Mouse (Mus musculus) cerebellum, adult 18-20 months (tissue): ENCODE results near the gene Add2.

Experiments
- DNase-seq, 2 experiments: peaks; one replicate each; pipeline ENCODE4 v3.0.0; 2021

The Add2 gene

DNA sequence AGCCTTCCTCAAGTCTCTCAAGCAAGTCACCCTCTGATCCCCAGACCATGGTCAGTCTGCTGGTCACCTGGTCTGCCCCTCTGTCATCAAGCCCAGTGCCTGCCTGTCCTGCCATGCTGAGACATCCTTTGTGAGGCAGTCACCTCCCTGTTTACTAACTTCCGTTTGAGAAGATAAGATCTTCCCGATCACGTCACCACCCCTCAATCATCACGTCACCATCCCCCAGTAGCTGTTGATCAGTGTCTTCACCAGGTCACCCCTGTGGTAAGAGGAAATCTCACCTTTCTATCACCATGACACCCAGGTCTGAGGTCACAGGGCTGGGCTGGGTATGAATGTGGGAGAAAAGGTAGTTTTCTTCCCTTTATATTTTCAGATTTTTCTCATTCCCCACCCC lies 120.0 kb downstream of the Add2 start:
- DNase-seq: no peak

DNA sequence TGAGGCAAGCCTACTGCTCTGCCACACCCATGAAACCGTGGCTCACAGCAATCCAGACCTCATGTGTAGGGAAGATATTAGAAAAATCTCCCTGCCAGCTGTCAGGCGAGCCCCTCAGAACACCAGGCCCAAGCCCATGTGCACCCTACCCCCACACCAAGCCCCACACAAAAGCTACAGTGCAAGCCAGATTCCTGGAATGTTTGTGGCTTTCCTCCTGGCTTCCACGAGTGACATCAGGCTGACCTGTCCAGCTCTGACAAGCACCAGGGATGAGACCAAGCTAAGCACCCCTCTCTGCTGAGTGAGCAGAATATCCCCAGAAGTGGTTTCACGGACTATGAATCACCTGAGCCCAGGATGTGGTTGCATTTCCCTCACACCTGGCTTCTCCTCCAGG lies 120.5 kb downstream of the Add2 start:
- DNase-seq: no peak

DNA sequence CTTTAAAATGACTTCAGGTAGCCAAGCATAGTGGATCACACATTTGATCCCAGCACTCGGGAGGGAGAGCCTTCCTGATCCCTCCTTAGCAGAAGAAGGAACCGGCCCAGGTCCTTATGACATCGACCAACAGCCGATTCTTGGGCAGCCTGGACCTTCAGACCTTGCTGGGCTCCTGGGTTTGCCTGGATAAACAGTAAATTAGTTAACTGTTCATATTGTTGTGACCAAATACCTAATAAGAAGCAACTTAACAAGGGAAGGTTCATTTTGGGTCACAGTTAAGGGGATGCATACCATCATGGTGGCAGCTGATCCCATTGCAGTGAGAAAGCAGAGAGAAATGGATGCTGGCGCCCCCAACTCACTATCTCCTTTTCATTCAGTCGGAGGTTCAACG lies 124.2 kb downstream of the Add2 start:
- DNase-seq: no peak

DNA sequence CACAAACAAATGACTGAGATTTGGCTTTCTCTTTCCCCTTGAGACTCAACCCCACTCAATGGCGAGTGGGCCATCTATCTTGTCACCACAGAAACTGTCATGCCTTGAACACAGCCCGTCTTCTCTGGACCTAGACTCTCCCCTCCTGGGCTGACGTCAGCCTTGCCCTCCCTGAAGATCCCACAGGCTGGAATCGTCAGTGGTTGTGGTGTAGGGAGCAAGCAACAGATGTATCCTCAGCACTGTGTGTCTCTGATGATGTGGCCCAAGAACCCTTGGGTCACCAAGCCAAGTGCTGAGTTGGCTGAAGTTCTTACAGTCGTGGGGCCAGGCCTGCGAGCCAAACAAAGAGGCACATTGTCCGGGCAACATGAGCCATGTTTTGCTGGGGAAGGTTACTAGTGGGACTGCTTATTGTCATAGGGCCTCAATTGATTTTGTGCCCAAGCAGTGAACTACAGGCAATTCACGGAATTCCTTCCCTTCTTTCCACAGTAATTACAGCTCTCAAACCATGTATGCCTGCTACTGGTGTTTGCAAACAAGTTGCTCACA lies 125.0 kb downstream of the Add2 start:
- DNase-seq: no peak

DNA sequence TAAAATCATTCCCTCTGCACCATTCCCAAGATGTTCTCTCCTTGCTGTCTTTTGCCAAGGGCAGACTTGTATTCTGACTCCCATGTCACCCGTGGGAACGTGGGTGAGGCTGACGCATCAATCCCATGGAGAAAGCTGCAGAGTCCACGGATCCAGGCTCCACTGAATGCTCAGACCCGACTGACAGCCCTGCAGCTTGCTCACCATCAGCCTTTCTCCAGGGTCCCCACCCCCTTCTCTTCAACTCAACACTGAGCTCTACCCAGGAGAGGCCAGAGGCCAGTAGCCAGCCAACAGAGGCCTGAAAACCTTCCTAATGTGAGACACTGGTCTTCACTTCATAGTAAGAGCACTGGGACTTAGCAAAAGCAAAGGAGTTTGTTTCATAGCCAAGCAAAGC lies 125.5 kb downstream of the Add2 start:
- DNase-seq: no peak

DNA sequence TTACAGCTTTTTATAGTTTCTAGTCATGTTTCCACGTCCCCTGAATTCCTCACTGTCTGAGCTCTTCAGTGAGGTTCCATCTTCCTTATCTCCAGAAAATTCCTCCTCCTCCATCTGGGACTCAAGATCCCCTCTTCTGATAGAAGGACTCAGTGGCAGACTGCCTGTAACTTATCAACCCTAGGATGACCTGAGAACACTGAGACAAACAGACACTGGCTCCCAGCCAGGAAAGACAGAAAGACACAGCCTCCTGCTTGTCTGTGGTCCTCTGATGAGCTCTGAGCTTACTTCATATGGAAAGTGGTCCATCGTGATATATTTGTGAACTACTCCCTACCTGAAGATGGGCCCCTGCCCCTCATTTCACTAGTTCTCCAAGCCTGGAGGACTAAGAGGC lies 126.0 kb downstream of the Add2 start:
- no peak for DNase-seq

DNA sequence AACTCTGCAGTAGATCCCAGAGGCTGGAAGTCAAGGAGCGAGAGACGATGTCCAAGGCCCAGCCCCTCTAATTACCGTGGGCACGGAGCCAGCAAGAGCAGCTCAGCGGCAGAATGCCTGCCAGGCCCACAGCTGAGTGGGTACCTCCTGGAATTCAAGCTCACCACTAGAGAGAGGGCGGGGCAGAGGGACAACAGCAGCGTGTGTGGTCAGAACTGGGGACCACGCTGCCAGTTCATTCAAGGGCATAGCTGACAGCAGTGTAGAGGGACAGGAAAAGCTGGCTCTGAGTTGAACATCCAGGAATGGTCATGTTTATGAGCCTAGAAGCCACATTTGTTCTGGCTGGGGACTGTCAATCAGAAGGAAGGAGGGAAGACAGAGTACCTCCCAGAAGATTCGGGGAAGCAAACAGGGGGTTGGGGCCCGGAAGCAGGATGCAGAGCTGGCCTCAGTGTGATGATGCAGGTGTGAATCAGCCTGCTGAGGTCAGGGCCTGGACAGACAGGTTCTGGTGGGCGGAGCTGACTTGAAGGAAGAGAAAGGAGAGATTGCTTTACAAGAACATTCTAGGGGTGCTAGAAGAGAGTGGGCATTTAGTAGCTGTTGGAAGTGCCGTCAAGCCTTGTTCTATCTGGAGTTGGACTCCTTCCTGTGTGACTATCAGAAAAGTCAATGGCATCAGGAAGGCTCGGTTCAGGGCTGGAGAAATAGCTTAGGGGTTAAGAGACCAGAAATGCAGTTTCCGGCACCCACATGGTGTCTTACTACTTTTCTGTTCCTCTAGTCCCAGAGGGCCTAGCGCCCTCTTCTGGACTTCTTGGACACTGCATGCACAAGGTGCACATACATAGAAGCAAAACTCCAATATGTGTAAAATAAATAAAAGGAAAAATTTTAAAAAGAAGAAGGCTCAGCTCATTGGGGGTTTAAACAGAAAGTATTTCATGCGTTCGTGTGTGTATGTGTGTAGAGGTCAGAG lies 129.1 kb downstream of the Add2 start:
- DNase-seq: no peak

DNA sequence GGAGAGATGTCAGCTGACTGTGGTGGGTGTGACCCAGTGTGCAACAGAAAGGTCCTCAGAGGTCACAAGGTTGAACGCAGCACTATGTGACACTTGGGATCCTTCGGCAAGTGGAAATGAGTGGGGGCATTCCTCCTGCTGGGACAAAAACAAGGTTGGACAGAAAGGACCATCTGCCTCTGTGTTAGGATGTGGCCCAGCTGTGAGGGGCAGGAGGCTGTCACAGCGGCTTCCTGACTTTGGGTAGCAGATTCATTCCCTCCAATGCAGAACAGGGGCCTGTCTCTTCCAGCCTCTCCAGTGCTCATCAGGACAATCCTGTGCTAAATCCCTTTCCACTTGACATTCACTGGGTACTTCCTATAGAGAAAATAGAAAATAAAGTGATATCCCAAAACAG lies 132.4 kb downstream of the Add2 start:
- no peak for DNase-seq

DNA sequence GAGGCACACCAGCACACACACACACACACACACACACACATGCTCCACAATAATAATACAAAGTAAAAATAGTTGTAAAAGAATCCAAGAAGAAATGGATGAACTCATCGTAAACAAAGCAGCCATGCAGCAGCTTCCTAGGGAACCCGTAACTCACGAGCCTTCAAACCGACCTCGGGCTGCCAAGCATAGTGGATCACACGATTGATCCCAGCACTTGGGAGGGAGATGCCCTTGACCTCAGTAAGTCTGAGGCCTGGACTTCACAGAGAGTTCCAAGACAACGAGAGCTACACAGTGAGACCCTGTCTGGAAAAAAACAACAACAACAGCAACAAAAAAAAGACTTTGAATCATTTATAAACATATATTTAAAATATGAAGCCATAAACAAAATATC lies 133.1 kb downstream of the Add2 start:
- DNase-seq: no peak

DNA sequence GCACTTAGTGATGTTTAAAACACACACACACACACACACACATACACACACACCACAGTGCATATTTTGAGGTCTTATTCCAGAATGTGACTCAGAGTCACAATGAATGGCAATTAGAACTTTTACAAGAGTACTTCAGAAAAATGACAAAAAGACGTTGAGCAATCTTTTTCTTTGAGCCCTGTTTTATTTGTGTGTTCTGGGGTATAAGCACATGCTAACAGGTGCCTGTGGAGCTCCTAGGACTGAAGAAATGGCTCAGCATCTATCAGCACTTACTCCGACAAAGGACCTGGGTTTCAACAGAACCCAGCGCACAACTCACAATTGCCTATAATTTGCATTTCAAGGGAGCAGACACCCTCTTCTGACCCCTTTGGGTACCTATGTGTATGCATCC lies 135.5 kb downstream of the Add2 start:
- DNase-seq: no peak

DNA sequence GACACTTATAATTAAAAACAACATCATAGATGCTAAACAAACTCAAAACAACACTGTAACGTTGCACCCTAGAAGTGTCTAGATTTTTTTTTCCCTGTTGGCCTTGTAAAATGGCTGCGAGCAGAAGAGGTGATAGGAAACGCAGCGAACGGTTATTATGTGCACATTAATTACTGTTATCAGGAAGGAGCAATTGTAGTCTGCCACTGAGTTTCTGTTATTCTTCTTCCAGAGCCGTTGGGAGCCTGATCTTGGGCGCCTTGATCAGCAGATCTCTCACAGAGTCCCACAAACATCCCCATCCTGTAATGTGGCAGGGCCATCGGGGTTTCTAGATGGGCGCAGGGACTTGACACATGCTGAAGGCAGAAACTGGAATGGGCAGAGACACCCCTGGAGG lies 137.9 kb downstream of the Add2 start:
- DNase-seq: no peak

DNA sequence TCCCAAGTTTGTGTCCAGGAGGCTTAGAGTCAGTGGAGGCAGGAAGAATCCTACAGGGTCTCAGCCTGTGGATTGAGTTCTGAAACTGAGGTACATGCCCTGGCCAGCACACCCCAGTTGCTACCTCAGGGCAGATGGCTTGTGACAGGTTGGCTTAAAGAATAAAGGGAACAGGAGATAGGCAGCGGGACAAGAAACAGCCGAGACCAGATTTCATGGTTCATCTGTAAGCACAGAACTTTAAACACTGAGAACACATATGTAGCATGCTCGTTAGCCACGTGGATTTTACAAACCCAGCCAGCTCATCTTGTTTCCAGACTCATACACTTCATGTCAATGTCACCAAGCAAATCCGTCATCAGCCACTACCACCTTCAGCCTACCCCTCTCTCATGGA lies 139.4 kb downstream of the Add2 start:
- no peak for DNase-seq

DNA sequence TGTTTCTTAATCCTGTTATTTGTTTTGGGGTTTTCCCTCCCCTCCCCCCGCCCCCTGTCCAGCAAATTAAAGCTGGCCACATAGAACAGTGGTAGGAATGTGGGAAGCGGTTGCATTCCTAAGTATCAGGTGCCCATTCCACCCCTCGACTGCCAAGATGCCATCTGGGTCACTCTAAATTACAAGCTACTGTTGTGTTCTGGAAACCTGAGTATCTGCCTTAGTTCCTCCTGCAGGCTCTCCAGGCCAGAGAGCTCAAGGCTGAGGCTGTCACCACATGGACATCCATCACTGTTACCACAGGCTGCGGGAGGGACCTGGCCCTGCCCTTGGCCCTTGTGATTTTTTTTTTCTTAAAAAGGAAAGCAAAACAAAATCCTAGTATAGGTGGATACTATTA lies 140.7 kb downstream of the Add2 start:
- DNase-seq: no peak
